Mouse (Mus musculus) adrenal gland, postnatal 4 days (tissue): ENCODE data around the gene Dnttip2. TPM values are rescaled to one million over a fixed set of nuclear protein-coding genes. Genes with fewer than 3 reads are reported as not detected.
"Not testable (repeated sequence)": the region's sequence is repeated elsewhere in the genome, so short reads cannot be mapped to it uniquely, and the experiment has no call there.

Experiments
- DNase-seq, 2 experiments: peaks; one replicate each; pipeline ENCODE4 v3.0.0; 2021 to 2022; ENCODE audit warnings: low spot score in 2 of 2, mixed read lengths in 2 of 2
- total RNA-seq, 2 experiments: library from RNA; stranded (reverse); gene quantifications; 2 replicates each; pipeline ENCODE4 v1.2.3; 2021

Dnttip2 gene
- total RNA-seq, 2 experiments from 2014 or later: 47.4 to 52.4 TPM

- no peak for DNase-seq
Observed at GRCm38 (mm10) chr3:122288613-122289195, 14.5 kb downstream of the Dnttip2 start.

- not testable (repeated sequence) for DNase-seq
Observed at GRCm38 (mm10) chr3:122289344-122289743, 15.2 kb downstream of the Dnttip2 start.

- DNase-seq: no peak
Observed at GRCm38 (mm10) chr3:122290696-122291095, 16.5 kb downstream of the Dnttip2 start.

- no peak for DNase-seq
Observed at GRCm38 (mm10) chr3:122291828-122292227, 17.6 kb downstream of the Dnttip2 start.

- DNase-seq: peak; percentile 90 to 96
Observed at GRCm38 (mm10) chr3:122292300-122293222, 18.4 kb downstream of the Dnttip2 start.

- peak in 1 of 2 experiments; percentile 79 for DNase-seq
Observed at GRCm38 (mm10) chr3:122293223-122293953, 19.2 kb downstream of the Dnttip2 start.

- DNase-seq: peak; percentile 74 to 82
Observed at GRCm38 (mm10) chr3:122293954-122294850, 20.0 kb downstream of the Dnttip2 start, which contains the start of gene Bcar3. Gene Bcar3, plus strand, starts transcription at chr3:122294136.

GRCm38 (mm10) chr3:122295511-122295910 lies 21.3 kb downstream of the Dnttip2 start:
- no peak for DNase-seq

- DNase-seq: no peak
Observed at GRCm38 (mm10) chr3:122296979-122297378, 22.8 kb downstream of the Dnttip2 start.

GRCm38 (mm10) chr3:122300983-122301919 lies 27.1 kb downstream of the Dnttip2 start:
- peak in 1 of 2 experiments; percentile 30 for DNase-seq

GRCm38 (mm10) chr3:122304560-122304959 lies 30.4 kb downstream of the Dnttip2 start:
- no peak for DNase-seq

- no peak for DNase-seq
Observed at GRCm38 (mm10) chr3:122307894-122308671, 33.9 kb downstream of the Dnttip2 start.

- no peak for DNase-seq
Observed at GRCm38 (mm10) chr3:122308981-122309380, 34.8 kb downstream of the Dnttip2 start.

GRCm38 (mm10) chr3:122312078-122312477 lies 37.9 kb downstream of the Dnttip2 start:
- DNase-seq: peak; percentile 81

GRCm38 (mm10) chr3:122312936-122313629 lies 38.9 kb downstream of the Dnttip2 start:
- DNase-seq: no peak

GRCm38 (mm10) chr3:122313936-122314335 lies 39.7 kb downstream of the Dnttip2 start:
- no peak for DNase-seq

GRCm38 (mm10) chr3:122316621-122317020 lies 42.4 kb downstream of the Dnttip2 start:
- DNase-seq: no peak

GRCm38 (mm10) chr3:122317339-122317738 lies 43.2 kb downstream of the Dnttip2 start:
- no peak for DNase-seq
